Mouse (Mus musculus) lung, embryonic 14.5 days (tissue): ENCODE data around the gene Lpar3. TPM values are rescaled to one million over a fixed set of nuclear protein-coding genes. Genes with fewer than 3 reads are reported as not detected.

Source experiments
- ATAC-seq: fragments of 200-750 bp; cut with Nextera tagmentation; 2 replicates; pipeline ENCODE4 v1.8.0; 2017; ENCODE audit warnings: mild to moderate bottlenecking, moderate TSS enrichment, moderate library complexity; ENCODE audit not compliant: insufficient read depth
- DNase-seq: peaks from one replicate; pipeline ENCODE4 v3.0.0-alpha.2; 2015
- H3K27ac ChIP-seq: fragments of 300-500 bp; sonication (generic); 2 replicates; pipeline ENCODE4 v1.5.1; 2014; ENCODE audit warnings: low read depth, mild to moderate bottlenecking, moderate library complexity
- H3K27me3 ChIP-seq: fragments of 300-500 bp; sonication (generic); 2 replicates; pipeline ENCODE4 v1.6.1; 2014; ENCODE audit warnings: low read length, control low read depth; ENCODE audit not compliant: insufficient read depth
- H3K36me3 ChIP-seq: fragments of 300-500 bp; sonication (generic); 2 replicates; pipeline ENCODE4 v1.6.1; 2014; ENCODE audit warnings: control low read depth; ENCODE audit not compliant: insufficient read depth
- H3K4me1 ChIP-seq: fragments of 300-500 bp; sonication (generic); 2 replicates; pipeline ENCODE4 v1.6.1; 2014; ENCODE audit warnings: antibody characterized with exemption, control low read depth; ENCODE audit not compliant: insufficient read depth
- H3K4me2 ChIP-seq: fragments of 300-500 bp; sonication (generic); 2 replicates; pipeline ENCODE4 v1.6.1; 2014; ENCODE audit warnings: mild to moderate bottlenecking
- H3K4me3 ChIP-seq: fragments of 300-500 bp; sonication (generic); 2 replicates; pipeline ENCODE4 v1.5.1; 2014; ENCODE audit warnings: low read depth, low read length
- H3K9ac ChIP-seq: fragments of 300-500 bp; sonication (generic); 2 replicates; pipeline ENCODE4 v1.6.1; 2014
- H3K9me3 ChIP-seq: fragments of 300-500 bp; sonication (generic); 2 replicates; pipeline ENCODE4 v1.6.1; 2016; ENCODE audit warnings: low read depth, low read length, control low read depth
- CTCF ChIP-seq: IDR thresholded peaks from 2 replicates; pipeline ENCODE4 v1.5.1; 2016; ENCODE audit warnings: antibody characterized with exemption, low read depth
- WGBS: fragments of 180-500 bp; shearing (Covaris S2); extraction: QIAGEN DNeasy Blood & Tissue Kit; methylation state at CpG from one replicate; pipeline ENCODE4 v1.1.7; 2014; 5-methylcytosine and 5-hydroxymethylcytosine counted together
- polyA plus RNA-seq: library from polyadenylated mRNA; unstranded; fragments of >200 nt; fragmentation: Nextera tagmentation; extraction: Ambion mirVana; gene quantifications from 2 replicates; pipeline ENCODE4 v1.2.1, GENCODE M21; 2014

Lpar3 gene
- polyA plus RNA-seq, 1 experiment from 2014 or later = 1.9 TPM

DNA sequence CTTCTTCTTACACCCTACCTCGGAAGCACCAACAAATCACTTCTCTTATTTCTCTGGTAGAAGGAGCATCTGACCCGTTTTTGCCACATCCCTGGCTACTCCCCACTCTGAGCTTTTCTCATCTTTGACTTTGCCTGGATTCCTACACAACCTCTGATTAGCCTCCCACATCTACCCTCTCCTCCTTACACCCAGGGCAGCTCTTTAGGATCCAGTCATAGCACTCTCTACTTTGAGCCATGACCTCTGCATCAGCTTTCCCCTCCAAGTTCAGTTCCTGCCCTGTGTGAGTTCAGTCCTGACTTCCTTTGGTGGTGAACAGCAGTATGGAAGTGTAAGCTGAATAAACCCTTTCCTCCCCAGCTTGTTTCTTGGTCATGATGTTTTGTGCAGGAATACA, 87.1 kb downstream of the Lpar3 start:
- Histone ChIP-seq H3K4me2 (no peak overlapping the region), H3K4me1 (no peaks in the 10 kb centered on the region), H3K4me3 (no peak overlapping the region), H3K36me3 (no peaks in the 10 kb centered on the region), H3K27ac (no peak overlapping the region), H3K9me3 (no peaks in the 10 kb centered on the region), H3K27me3 (no peaks in the 10 kb centered on the region), H3K9ac (no peak overlapping the region)
- no peak for TF ChIP-seq CTCF
- ATAC-seq (no peak), DNase-seq (no peak)
- WGBS = 63% methylated on average over 2 of the region's 2 CpGs

DNA sequence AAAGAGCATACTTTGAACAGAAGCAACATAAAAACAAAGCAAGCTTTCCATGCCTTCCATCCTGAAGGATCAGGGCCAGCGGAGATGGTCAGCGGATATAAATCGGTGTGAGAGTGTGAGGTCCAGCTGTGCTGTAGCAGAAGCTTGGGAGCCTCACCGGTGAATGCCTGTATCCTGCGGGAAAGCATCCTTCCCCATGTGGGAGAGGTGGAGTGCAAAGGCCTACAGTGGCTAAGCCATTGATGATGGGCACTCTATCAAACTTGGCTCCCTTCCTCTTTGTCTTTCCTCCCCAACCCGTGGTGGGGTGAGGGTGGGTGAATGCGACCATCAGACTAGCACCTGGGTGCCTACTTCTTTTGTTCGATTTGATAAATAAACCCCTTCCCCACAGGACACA, 88.8 kb downstream of the Lpar3 start:
- DNase-seq = no peak

DNA sequence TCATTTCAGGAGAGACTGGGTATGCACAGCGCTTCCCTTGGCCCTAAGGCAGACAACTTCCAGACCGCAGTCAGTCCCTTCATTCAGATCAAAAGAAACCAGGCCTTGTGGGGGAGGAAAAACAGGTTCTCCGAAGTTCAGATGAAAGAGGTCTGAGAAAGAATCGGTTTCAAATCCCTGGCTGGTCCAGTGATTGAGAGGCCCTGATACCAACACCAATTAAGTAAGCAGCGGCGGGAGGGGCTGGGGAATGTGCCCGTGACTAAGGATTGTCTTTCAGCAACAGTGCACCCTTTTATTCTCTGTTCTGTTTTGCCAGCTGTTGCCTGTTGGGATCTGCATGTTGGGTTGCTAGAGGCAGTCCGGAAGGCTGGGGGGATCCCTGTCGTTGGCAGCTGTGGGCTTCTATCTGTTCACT, 90.4 kb downstream of the Lpar3 start:
- H3K27me3 ChIP-seq = no peaks in the 10 kb centered on the region
- H3K4me2 ChIP-seq = no peak overlapping the region
- H3K9me3 ChIP-seq = no peaks in the 10 kb centered on the region
- DNase-seq = no peak
- no peaks in the 10 kb centered on the region for H3K4me1 ChIP-seq
- TF ChIP-seq CTCF = no peak
- no peak overlapping the region for H3K9ac ChIP-seq
- ATAC-seq = no peak
- no peak overlapping the region for H3K27ac ChIP-seq
- 27% methylated on average over 9 of the region's 9 CpGs for WGBS
- H3K4me3 ChIP-seq = no peak overlapping the region
- no peaks in the 10 kb centered on the region for H3K36me3 ChIP-seq

More for the DNA sequence above, 88.8 kb downstream of the Lpar3 start:
- Histone ChIP-seq H3K9me3 (no peaks in the 10 kb centered on the region), H3K4me3 (no peak overlapping the region), H3K9ac (no peak overlapping the region), H3K4me2 (no peak overlapping the region), H3K4me1 (no peaks in the 10 kb centered on the region), H3K27me3 (no peaks in the 10 kb centered on the region), H3K27ac (no peak overlapping the region), H3K36me3 (no peaks in the 10 kb centered on the region)
- ATAC-seq = no peak
- 72% methylated on average over 8 of the region's 8 CpGs for WGBS
- TF ChIP-seq CTCF = no peak

DNA sequence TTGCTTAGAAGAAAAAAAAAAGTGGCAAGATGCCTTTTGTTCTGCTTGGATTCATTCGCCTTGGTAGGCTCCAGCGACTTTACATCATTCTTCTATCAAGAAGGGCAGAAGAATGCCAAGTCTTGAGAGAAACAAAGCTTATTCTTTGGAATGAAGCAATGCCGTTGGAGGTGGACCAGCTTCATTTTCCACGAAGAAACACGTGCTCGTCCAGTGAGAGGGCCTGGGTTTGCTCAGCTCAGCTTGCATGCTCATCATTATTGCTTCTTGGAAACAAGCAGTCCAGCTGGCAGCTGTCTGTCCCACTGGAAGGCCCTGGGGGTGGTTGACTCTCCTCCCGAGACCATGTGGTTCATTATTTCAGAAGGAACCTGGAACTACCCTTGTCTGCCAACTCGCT, 94.7 kb downstream of the Lpar3 start:
- Histone ChIP-seq H3K27ac (no peak overlapping the region), H3K27me3 (no peaks in the 10 kb centered on the region), H3K9me3 (no peaks in the 10 kb centered on the region), H3K4me2 (no peak overlapping the region), H3K9ac (no peak overlapping the region), H3K4me3 (no peak overlapping the region), H3K36me3 (no peaks in the 10 kb centered on the region), H3K4me1 (no peaks in the 10 kb centered on the region)
- WGBS = 82% methylated on average over 8 of the region's 8 CpGs
- DNase-seq = no peak
- no peak for TF ChIP-seq CTCF
- ATAC-seq = no peak

DNA sequence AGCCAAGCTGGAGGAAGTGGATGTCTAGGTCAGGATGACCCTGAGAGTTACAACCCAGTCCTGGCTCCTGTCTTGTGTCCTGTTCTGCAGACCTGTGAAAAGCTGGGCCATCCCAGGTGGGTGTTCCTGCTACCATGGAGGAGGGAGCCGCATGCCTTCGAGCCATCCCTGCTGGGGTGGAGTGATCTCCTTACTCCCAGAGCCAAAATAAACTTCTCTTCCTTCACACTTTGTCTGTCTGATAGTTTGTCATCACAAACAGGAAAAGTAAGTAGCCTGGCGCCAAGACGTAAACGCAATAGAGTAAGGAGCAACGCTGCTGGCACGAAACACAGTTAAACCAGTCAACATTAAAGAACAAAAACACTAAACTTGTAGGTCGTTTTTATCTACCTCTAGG, 95.5 kb downstream of the Lpar3 start:
- Histone ChIP-seq H3K4me2 (no peak overlapping the region), H3K9me3 (no peaks in the 10 kb centered on the region), H3K27ac (no peak overlapping the region), H3K9ac (no peak overlapping the region), H3K4me3 (no peak overlapping the region), H3K27me3 (no peaks in the 10 kb centered on the region), H3K4me1 (no peaks in the 10 kb centered on the region), H3K36me3 (no peaks in the 10 kb centered on the region)
- 45% methylated on average over 8 of the region's 8 CpGs for WGBS
- TF ChIP-seq CTCF = no peak
- ATAC-seq (no peak), DNase-seq (no peak)

DNA sequence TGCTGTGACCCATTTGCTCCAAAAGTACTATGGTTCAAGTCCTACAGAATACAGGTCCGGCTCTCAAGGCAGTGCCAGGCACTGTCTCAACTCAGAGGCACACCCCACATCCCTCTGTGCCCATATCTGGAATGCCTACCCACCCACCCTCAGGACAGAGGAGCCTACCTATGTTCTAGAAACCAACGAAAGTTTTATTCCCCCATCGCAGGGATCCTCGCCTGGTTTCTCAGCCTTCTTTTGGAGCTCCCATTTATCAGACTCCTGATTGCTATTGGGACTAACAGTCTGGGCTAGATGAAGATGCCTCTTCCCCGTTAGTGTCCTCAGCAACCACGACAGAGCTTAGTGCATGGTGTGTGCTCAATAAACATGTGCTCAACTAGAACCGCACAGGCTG, 96.6 kb downstream of the Lpar3 start:
- H3K9ac ChIP-seq = no peak overlapping the region
- H3K4me1 ChIP-seq = no peaks in the 10 kb centered on the region
- no peak for ATAC-seq
- WGBS = 69% methylated on average over 7 of the region's 7 CpGs
- H3K27ac ChIP-seq = no peak overlapping the region
- H3K9me3 ChIP-seq = no peaks in the 10 kb centered on the region
- no peaks in the 10 kb centered on the region for H3K27me3 ChIP-seq
- no peaks in the 10 kb centered on the region for H3K36me3 ChIP-seq
- H3K4me2 ChIP-seq = no peak overlapping the region
- H3K4me3 ChIP-seq = no peak overlapping the region
- no peak for TF ChIP-seq CTCF
- DNase-seq = no peak

DNA sequence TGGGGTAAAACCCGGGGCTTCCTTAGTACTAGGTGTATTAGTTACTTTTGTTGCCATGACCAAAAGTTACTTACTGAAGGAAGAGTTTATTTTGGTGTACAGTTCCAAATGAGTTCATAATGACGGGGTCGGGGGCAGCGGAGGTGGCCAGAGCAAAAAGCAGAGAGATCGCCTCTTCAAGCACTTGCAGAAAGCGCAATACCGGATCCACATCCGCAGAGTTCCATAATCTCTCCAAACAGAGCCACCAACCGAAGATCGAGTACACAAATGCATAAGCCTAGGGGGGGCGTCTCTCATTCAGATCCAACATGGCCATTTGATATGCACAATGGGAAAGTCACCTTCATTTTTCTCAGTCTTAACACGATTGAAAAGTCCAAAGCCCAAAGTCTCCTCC, 97.1 kb downstream of the Lpar3 start:
- H3K36me3 ChIP-seq = no peaks in the 10 kb centered on the region
- no peak overlapping the region for H3K4me2 ChIP-seq
- no peak for ATAC-seq
- H3K27me3 ChIP-seq = no peaks in the 10 kb centered on the region
- H3K9me3 ChIP-seq = no peaks in the 10 kb centered on the region
- no peak overlapping the region for H3K4me3 ChIP-seq
- TF ChIP-seq CTCF = no peak
- no peak overlapping the region for H3K27ac ChIP-seq
- H3K9ac ChIP-seq = no peak overlapping the region
- 76% methylated on average over 12 of the region's 12 CpGs for WGBS
- no peaks in the 10 kb centered on the region for H3K4me1 ChIP-seq
- no peak for DNase-seq

DNA sequence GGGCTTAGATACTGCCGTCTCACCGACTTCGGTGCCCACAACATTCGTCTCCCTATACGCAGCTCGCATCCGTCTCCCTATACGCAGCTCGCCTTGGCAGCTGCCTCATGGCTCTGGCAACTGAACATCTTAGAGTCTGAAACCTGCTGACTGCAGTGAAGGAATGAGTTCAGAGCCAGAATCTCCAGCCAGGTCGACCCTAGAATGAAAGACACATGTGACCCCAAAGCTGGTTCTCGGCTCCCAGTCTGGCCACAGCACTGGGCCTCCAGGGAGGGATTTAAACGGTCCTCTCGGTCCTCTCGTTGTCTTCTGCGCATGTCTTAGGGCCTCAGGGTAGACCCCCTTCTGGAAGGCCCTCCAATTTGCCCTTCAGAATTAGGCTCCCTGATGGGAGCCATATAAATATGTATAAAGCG, 97.8 kb downstream of the Lpar3 start:
- H3K27ac ChIP-seq = no peak overlapping the region
- H3K4me3 ChIP-seq = no peak overlapping the region
- no peak for TF ChIP-seq CTCF
- H3K4me2 ChIP-seq = no peak overlapping the region
- 62% methylated on average over 16 of the region's 16 CpGs for WGBS
- no peaks in the 10 kb centered on the region for H3K27me3 ChIP-seq
- H3K4me1 ChIP-seq = no peaks in the 10 kb centered on the region
- no peak overlapping the region for H3K9ac ChIP-seq
- DNase-seq (no peak), ATAC-seq (no peak)
- no peaks in the 10 kb centered on the region for H3K36me3 ChIP-seq
- no peaks in the 10 kb centered on the region for H3K9me3 ChIP-seq
